Mouse (Mus musculus) layer of hippocampus, adult 8-10 months (tissue): ENCODE measurements around the gene Gcm2. TPM values are rescaled to one million over a fixed set of nuclear protein-coding genes. Genes with fewer than 3 reads are reported as not detected.

Experiments used
- DNase-seq, 2 experiments: peaks; one replicate each; pipeline ENCODE4 v3.0.0; 2022; ENCODE audit warnings: low spot score in 2 of 2
- total RNA-seq, 4 experiments: library from RNA; stranded (reverse); gene quantifications; 2 replicates each; pipeline ENCODE4 v1.2.4; 2022

The Gcm2 gene
- not detected for total RNA-seq

- no peak for DNase-seq
Measured at GRCm38 (mm10) chr13:41110935-41111334, at the start of gene Gcm2. TSS of gene Gcm2 (minus strand) at chr13:41111035.

- DNase-seq: no peak
Measured at GRCm38 (mm10) chr13:41158426-41158825, 47.6 kb upstream of the Gcm2 start.

GRCm38 (mm10) chr13:41153146-41153545 lies 42.3 kb upstream of the Gcm2 start:
- no peak for DNase-seq

GRCm38 (mm10) chr13:41146271-41146670 lies 35.4 kb upstream of the Gcm2 start:
- DNase-seq: peak; percentile 19 to 79

- no peak for DNase-seq
Measured at GRCm38 (mm10) chr13:41145433-41145970, 34.7 kb upstream of the Gcm2 start.

- peak in 1 of 2 experiments; percentile 24 for DNase-seq
Measured at GRCm38 (mm10) chr13:41134901-41135300, 24.1 kb upstream of the Gcm2 start.

GRCm38 (mm10) chr13:41129061-41129460 lies 18.2 kb upstream of the Gcm2 start:
- no peak for DNase-seq

GRCm38 (mm10) chr13:41128326-41128725 lies 17.5 kb upstream of the Gcm2 start:
- DNase-seq: no peak

- DNase-seq: no peak
Measured at GRCm38 (mm10) chr13:41123666-41124225, 12.9 kb upstream of the Gcm2 start.

- no peak for DNase-seq
Measured at GRCm38 (mm10) chr13:41119152-41119945, 8.5 kb upstream of the Gcm2 start.

- DNase-seq: no peak
Measured at GRCm38 (mm10) chr13:41113940-41114339, 3.1 kb upstream of the Gcm2 start, which contains the start of gene Sycp2l. TSS of gene Sycp2l (plus strand) at chr13:41114307.

- DNase-seq: no peak
Measured at GRCm38 (mm10) chr13:41105541-41105940, 5.3 kb downstream of the Gcm2 start.

GRCm38 (mm10) chr13:41103841-41104525 lies 6.9 kb downstream of the Gcm2 start:
- DNase-seq: no peak

- no peak for DNase-seq
Measured at GRCm38 (mm10) chr13:41100031-41100430, 10.8 kb downstream of the Gcm2 start.

- DNase-seq: no peak
Measured at GRCm38 (mm10) chr13:41098325-41098724, 12.5 kb downstream of the Gcm2 start.

GRCm38 (mm10) chr13:41097324-41098058 lies 13.3 kb downstream of the Gcm2 start:
- no peak for DNase-seq

GRCm38 (mm10) chr13:41094160-41094559 lies 16.7 kb downstream of the Gcm2 start:
- no peak for DNase-seq

GRCm38 (mm10) chr13:41091271-41091670 lies 19.6 kb downstream of the Gcm2 start:
- DNase-seq: no peak

- no peak for DNase-seq
Measured at GRCm38 (mm10) chr13:41088746-41089145, 22.1 kb downstream of the Gcm2 start.

- DNase-seq: no peak
Measured at GRCm38 (mm10) chr13:41085140-41085539, 25.7 kb downstream of the Gcm2 start.

- no peak for DNase-seq
Measured at GRCm38 (mm10) chr13:41084521-41084920, 26.3 kb downstream of the Gcm2 start.
